Mouse (Mus musculus) myocyte (in vitro differentiated cells): ENCODE data around the gene Gm17349. TPM values are rescaled to one million over a fixed set of nuclear protein-coding genes. Genes with fewer than 3 reads are reported as not detected.

Experiments
- H3K27me3 ChIP-seq: one replicate; pipeline ENCODE4 v1.6.1; 2011; ENCODE audit not compliant: control insufficient read depth, insufficient read depth, insufficient read length
- H3K36me3 ChIP-seq: one replicate; pipeline ENCODE4 v1.6.1; 2011; ENCODE audit not compliant: control insufficient read depth, insufficient read depth
- H3K4me2 ChIP-seq: one replicate; pipeline ENCODE4 v1.6.1; 2011; ENCODE audit warnings: low read depth, control low read depth
- H3K4me3 ChIP-seq: one replicate; pipeline ENCODE4 v1.5.1; 2011; ENCODE audit warnings: mild to moderate bottlenecking, control low read depth, moderate library complexity
- H3K79me2 ChIP-seq: one replicate; pipeline ENCODE4 v1.6.1; 2011; ENCODE audit not compliant: control insufficient read depth, insufficient read depth
- H3ac ChIP-seq: one replicate; pipeline ENCODE4 v1.6.1; 2011; ENCODE audit not compliant: control insufficient read depth, insufficient read length
- CEBPB ChIP-seq: IDR thresholded peaks from 2 replicates; pipeline ENCODE4 v1.6.1; 2011; ENCODE audit warnings: mild to moderate bottlenecking, moderate library complexity; ENCODE audit not compliant: poor library complexity, insufficient read depth, severe bottlenecking
- E2F4 ChIP-seq: IDR thresholded peaks from one replicate; pipeline ENCODE4 v1.6.1; 2011; ENCODE audit warnings: mild to moderate bottlenecking, control low read depth, moderate library complexity; ENCODE audit not compliant: insufficient read depth
- MAX ChIP-seq: IDR thresholded peaks from one replicate; pipeline ENCODE4 v1.6.1; 2011; ENCODE audit warnings: low read depth, mild to moderate bottlenecking, control low read depth
- MYOD1 ChIP-seq, 3 experiments: IDR thresholded peaks; one replicate each; pipeline ENCODE4 v1.6.1; 2011; ENCODE audit warnings: control low read depth in 2 of 3, low read depth in 2 of 3, mild to moderate bottlenecking in 2 of 3, moderate library complexity in 1 of 3; ENCODE audit not compliant: insufficient read length in 2 of 3, control insufficient read depth in 1 of 3
- MYOG ChIP-seq, 3 experiments: IDR thresholded peaks; one replicate each; pipeline ENCODE4 v1.6.1; 2011; ENCODE audit warnings: control low read depth in 2 of 3, low read depth in 2 of 3, mild to moderate bottlenecking in 2 of 3; ENCODE audit not compliant: insufficient read length in 2 of 3, control insufficient read depth in 1 of 3, insufficient read depth in 1 of 3
- POLR2A ChIP-seq: IDR thresholded peaks from one replicate; pipeline ENCODE4 v1.6.1; 2011; ENCODE audit warnings: low read depth, mild to moderate bottlenecking, control low read depth, moderate library complexity; ENCODE audit not compliant: insufficient read length
- POLR2AphosphoS2 ChIP-seq: IDR thresholded peaks from one replicate; pipeline ENCODE4 v1.6.1; 2011; ENCODE audit warnings: low read depth, control low read depth; ENCODE audit not compliant: insufficient read length
- REST ChIP-seq: IDR thresholded peaks from one replicate; pipeline ENCODE4 v1.6.1; 2011; ENCODE audit warnings: mild to moderate bottlenecking, control low read depth, moderate library complexity; ENCODE audit not compliant: insufficient read depth, insufficient read length
- SRF ChIP-seq: IDR thresholded peaks from one replicate; pipeline ENCODE4 v1.6.1; 2011; ENCODE audit warnings: low read depth; ENCODE audit not compliant: control insufficient read depth, insufficient read length
- TCF12 ChIP-seq: IDR thresholded peaks from one replicate; pipeline ENCODE4 v1.6.1; 2011; ENCODE audit warnings: mild to moderate bottlenecking, control low read depth; ENCODE audit not compliant: poor library complexity, insufficient read depth, severe bottlenecking
- TCF3 ChIP-seq: IDR thresholded peaks from one replicate; pipeline ENCODE4 v1.6.1; 2011; ENCODE audit warnings: low read depth, control low read depth; ENCODE audit not compliant: insufficient read length
- USF1 ChIP-seq: IDR thresholded peaks from one replicate; pipeline ENCODE4 v1.6.1; 2011; ENCODE audit warnings: low read depth, mild to moderate bottlenecking, control low read depth, moderate library complexity
- polyA plus RNA-seq: library from polyadenylated mRNA; unstranded; fragments of >200 nt; fragmentation: generic; extraction: Trizol; gene quantifications from one replicate; pipeline ENCODE4 v1.2.1, GENCODE M21; 2012; ENCODE audit warnings: missing spikeins

Gene Gm17349
- polyA plus RNA-seq, 1 experiment: not detected

GRCm38 (mm10) chr15:99712666-99713559 is 7.6 kb upstream of the Gm17349 start:
- Histone ChIP-seq H3K4me3 (no peak overlapping the region), H3K36me3 (peaks cover 45% of the 10 kb centered on the region), H3ac (no peak overlapping the region), H3K79me2 (no peaks in the 10 kb centered on the region), H3K27me3 (no peaks in the 10 kb centered on the region), H3K4me2 (no peak overlapping the region)
- TF ChIP-seq POLR2AphosphoS2 (no peak), POLR2A (no peak), USF1 (no peak), TCF3 (no peak), MAX (no peak), TCF12 (no peak), REST (no peak), E2F4 (no peak), SRF (no peak), MYOG (IDR thresholded peaks at IDR 0.05; ENCODE audit: control insufficient read depth in 1 of 3, insufficient read depth in 1 of 3, insufficient read length in 2 of 3, low read depth in 2 of 3) (no peak), MYOD1 (IDR thresholded peaks at IDR 0.05; ENCODE audit: control insufficient read depth in 1 of 3, insufficient read length in 2 of 3, low read depth in 2 of 3) (no peak), CEBPB (no peak)

- H3K4me3 ChIP-seq: no peak overlapping the region
- H3ac ChIP-seq: no peak overlapping the region
- H3K79me2 ChIP-seq: no peaks in the 10 kb centered on the region
- H3K27me3 ChIP-seq: no peaks in the 10 kb centered on the region
- TF ChIP-seq MAX (no peak), TCF12 (no peak)
- H3K36me3 ChIP-seq: peaks cover 54% of the 10 kb centered on the region
- no peak overlapping the region for H3K4me2 ChIP-seq
These were observed 6.2 kb upstream of the Gm17349 start for GRCm38 (mm10) chr15:99711491-99711890.

GRCm38 (mm10) chr15:99710221-99711190 is 5.2 kb upstream of the Gm17349 start:
- Histone ChIP-seq H3ac (no peak overlapping the region), H3K4me2 (no peak overlapping the region), H3K36me3 (peaks cover 59% of the 10 kb centered on the region), H3K27me3 (no peaks in the 10 kb centered on the region), H3K4me3 (no peak overlapping the region), H3K79me2 (no peaks in the 10 kb centered on the region)
- no peak for TF ChIP-seq REST
- no peak for TF ChIP-seq TCF12
- TF ChIP-seq POLR2AphosphoS2: no peak
- TF ChIP-seq MAX: no peak
- no peak for TF ChIP-seq MYOG (IDR thresholded peaks at IDR 0.05; ENCODE audit: control insufficient read depth in 1 of 3, insufficient read depth in 1 of 3, insufficient read length in 2 of 3, low read depth in 2 of 3)
- no peak for TF ChIP-seq E2F4

- TF ChIP-seq TCF12 (no peak), TCF3 (no peak), MAX (no peak), POLR2AphosphoS2 (no peak), CEBPB (no peak), MYOD1 (IDR thresholded peaks at IDR 0.05; ENCODE audit: control insufficient read depth in 1 of 3, insufficient read length in 2 of 3, low read depth in 2 of 3) (no peak), USF1 (no peak), E2F4 (no peak), POLR2A (no peak), MYOG (IDR thresholded peaks at IDR 0.05; ENCODE audit: control insufficient read depth in 1 of 3, insufficient read depth in 1 of 3, insufficient read length in 2 of 3, low read depth in 2 of 3) (no peak), SRF (no peak), REST (no peak)
- Histone ChIP-seq H3ac (no peak overlapping the region), H3K4me3 (no peak overlapping the region), H3K4me2 (no peak overlapping the region), H3K36me3 (peaks cover 48% of the 10 kb centered on the region), H3K27me3 (no peaks in the 10 kb centered on the region), H3K79me2 (peaks cover 6% of the 10 kb centered on the region)
These were observed 2.9 kb upstream of the Gm17349 start for GRCm38 (mm10) chr15:99708176-99708575.
